Mouse (Mus musculus) thymus, postnatal 36 days (tissue): ENCODE data around the gene 2010111I01Rik.

Source experiments
- DNase-seq, 2 experiments: peaks; one replicate each; pipeline ENCODE4 v3.0.0; 2022; ENCODE audit warnings: mixed read lengths in 2 of 2

2010111I01Rik gene

GRCm38 (mm10) chr13:63031244-63031643 lies 66.6 kb downstream of the 2010111I01Rik start:
- DNase-seq, result no peak

DNA sequence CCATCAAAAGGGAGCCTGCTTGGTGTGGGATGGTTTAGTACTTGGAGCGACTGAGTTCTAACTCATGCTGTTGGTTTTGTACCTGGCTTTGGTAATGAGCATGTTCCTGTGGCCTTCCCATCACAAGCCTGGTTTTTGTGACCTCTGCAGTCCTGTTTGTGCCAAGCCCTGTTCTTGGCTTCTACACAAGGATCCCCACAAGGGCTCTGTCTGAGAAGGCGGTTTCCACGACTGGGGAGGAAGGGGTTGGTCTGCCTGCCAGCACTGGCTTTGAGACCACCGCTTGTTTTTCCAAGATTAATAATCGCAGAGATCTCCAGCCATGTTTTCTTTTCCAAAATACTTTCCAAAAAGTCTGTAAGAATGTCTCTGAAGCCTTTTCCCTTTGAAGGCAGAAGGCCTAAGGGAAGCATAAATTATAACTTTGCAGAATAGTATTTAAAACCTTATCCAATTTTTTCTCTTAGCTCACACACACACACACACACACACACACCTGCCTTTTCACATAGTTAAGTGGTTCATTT lies 67.7 kb downstream of the 2010111I01Rik start:
- DNase-seq, result no peak

DNA sequence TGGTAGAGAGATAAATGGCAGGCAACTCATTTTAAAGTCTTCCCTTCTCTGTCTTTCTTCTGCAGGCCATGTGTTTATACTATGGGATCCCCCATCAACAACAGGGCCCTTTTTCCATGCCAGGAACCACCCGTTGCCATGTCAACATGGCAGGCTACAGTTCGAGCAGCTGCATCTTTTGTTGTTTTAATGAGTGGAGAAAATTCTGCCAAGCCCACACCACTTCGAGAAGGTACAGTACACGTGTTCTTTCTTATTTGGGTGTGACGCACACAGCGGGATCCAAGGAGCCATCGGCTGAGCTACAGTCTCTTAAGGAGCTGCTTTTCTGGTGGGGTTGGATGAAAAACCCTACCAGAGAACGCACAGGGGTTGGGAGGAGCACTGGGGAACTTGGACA lies 68.3 kb downstream of the 2010111I01Rik start:
- DNase-seq, result no peak

- no peak for DNase-seq
These were observed 68.7 kb downstream of the 2010111I01Rik start for GRCm38 (mm10) chr13:63033364-63033763.

DNA sequence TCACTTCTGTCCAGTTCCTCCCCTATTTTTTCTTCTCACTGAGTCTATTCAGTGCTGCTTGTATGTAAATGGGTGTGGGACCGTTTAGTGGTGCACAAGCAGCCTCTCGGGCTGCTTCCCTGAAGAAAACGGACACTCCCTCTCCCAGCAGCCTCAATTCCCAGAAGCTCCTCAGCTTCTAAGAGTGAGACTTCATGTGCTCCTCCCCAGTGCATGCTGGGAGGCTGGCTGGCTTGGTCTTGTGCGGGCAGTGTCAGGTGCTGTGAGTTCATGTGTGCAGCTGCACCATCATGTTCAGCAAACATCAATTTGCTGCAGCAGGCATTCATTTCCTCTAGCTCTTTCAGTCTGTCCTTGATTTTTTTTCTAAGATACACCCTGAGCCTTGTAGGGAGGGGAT lies 70.0 kb downstream of the 2010111I01Rik start:
- DNase-seq, result peak; percentile 31 to 60

- no peak for DNase-seq
These were observed 73.2 kb downstream of the 2010111I01Rik start for GRCm38 (mm10) chr13:63037906-63038305.

- no peak for DNase-seq
These were observed 73.7 kb downstream of the 2010111I01Rik start for GRCm38 (mm10) chr13:63038415-63038814.

DNA sequence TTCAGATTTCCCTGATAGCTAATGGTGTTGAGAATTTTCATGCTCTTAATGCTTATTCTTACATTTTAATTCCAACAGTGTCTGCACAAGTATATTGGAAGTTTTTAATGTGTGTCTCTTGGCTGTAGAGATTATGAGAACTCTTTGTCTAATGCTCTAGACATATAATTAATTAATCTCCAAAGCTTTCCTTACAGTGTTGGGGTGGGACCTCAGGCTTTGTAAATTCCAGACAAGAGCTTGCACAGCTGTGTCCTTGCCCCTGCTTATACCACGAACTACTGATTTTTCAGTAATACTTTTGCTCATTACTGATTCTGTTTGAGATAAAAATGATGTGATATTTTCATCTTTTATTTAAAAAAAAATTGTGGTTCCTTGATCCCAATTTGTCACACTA lies 74.2 kb downstream of the 2010111I01Rik start:
- DNase-seq, result no peak

DNA sequence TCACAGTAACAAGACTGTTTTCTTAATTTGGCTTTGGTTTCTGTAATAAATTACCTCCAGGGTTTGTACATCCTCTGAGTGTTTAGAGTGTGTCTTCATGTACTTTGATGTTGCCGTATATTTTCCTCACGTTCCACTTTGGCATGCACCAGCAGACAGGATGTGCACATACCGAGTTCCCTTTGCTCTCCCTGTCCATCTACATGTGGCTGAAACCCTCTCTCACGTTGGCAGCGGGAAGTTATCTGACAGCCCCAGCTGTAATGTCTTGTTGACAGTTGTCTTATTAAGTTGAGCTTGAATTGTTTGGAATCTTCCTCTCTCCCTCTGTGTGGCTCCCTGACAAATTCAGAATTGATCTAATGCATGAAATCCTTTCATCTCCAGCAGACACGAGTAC lies 74.6 kb downstream of the 2010111I01Rik start:
- no peak for DNase-seq

- no peak for DNase-seq
These were observed 75.2 kb downstream of the 2010111I01Rik start for GRCm38 (mm10) chr13:63039848-63040247.

DNA sequence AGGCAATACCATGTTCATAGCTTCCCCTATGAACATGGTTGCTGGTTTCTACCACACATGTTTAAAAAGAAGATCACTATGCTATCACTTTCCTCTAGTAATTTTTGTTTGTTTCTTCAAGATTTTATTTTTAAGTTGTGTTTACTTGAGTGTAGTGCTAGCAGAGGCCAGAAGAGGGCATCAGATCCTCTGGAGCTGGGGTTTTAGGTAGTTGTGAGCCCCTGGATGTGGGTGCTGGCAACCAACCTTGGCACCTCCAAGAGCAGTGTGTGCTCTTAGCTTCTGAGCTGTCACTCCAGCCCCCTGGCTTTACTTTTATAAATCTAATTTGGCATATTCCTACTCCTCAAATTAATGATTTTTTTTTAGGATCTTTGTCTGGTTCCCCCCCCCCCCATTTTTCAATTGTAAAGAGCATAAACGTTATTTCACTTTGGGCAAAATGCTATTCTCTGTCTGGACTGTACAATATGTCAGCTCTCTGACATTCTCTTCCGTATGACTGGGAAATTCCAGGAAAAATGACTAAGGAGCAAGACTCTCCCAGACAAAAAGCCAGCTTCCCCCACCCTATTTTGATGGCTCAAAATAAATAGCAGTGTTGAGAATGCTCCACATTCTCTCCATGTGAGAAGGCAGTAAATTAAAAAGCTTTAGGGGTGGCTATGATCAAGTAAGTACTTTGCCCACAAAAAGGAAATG lies 81.0 kb downstream of the 2010111I01Rik start:
- no peak for DNase-seq

DNA sequence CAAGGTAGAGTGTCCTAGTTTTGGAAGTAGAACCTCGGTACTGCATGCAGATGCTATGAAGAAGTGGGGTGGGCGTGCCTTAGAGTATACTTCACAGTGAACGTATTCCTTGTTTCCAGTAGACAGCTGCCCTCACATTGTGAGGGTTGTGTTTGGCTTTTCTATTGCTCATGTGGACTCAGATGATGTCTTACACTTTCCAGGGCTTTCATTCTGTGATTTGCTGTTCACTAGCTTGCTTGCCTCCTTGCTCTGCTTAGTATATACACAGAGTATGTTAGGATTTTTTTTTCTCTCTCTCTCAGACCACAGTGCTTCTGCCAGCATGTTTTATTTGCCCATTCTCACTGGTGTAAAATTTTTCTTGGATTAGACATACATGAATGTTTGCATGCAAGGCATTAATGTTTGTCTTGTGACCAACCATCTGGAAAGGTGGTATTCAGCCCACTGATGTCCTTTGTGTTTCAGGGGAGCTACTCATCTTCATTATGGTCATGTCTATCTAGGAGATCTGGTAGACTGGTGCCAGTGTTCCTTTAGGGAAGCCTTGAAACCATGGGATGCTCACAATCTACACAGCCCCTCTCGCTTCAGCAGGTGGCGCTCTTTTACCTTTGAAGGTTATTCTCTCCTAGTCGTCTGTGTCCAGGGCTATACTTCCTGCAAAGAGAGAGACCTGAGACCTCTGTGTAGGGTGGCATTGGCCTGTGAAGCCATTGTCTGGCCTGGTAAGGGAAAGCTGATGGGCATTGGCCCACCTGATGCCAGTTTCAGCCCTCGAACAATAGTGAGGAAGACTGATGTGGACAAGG lies 81.7 kb downstream of the 2010111I01Rik start:
- DNase-seq, result peak; percentile 33 to 45

DNA sequence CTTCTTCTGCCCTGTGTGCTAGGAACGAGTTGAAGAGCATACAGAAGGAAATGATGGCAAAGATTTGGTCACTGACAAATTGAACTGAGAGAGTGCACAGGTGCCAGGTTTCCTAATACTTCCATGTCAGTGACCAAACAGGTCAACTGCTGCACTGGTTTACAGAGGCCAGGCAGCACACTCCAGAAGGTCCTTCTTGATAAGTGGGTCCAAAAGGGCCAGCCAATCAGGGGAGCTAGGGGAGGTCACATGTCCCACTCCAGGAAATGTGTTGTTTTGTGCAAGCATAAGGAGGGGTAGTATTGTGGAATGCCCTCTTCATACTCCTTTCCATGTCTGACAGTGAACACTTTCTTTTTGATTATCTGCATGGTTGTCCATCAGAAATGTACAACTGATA lies 99.0 kb downstream of the 2010111I01Rik start:
- DNase-seq, result no peak

DNA sequence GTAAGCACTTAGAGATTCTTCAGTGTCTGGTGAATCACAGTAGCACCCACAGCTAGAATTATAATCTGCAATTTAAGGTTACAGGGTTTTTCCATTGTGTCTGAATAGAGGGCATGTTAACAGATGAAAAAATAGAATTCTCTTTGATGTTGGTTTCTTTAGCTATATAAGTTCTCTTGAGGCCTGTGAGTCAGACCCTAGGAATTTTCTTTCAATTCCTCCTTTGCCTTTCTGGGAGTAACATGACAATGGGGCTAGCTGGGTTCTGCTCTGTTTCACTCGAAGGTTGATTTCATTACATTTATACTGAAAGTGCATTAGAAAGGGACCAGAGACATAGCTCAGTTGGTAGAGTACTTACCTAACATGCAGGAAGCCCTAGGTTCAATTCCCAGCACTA lies 101.9 kb downstream of the 2010111I01Rik start:
- DNase-seq, result no peak

GRCm38 (mm10) chr13:63068371-63069136 lies 103.9 kb downstream of the 2010111I01Rik start:
- no peak for DNase-seq

DNA sequence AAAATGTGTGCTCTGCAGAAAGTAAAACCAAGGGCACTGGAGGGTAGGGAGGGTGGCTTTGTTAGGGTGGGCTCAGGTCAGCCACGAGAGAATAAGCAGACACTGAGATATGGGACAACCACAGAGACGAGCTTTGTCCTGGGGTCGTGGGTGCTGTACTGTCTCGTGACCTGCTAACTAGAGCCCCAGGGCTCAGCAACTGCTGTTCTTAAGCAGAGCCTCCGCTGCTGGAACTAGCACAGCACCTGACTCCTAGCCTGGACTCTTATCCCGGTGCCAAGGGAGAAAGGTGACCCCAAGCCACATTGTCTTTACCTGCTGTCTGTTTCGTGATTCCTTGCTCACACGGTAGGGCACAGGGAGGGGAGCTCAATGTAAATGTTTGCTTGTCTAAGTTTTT lies 107.2 kb downstream of the 2010111I01Rik start:
- no peak for DNase-seq

DNA sequence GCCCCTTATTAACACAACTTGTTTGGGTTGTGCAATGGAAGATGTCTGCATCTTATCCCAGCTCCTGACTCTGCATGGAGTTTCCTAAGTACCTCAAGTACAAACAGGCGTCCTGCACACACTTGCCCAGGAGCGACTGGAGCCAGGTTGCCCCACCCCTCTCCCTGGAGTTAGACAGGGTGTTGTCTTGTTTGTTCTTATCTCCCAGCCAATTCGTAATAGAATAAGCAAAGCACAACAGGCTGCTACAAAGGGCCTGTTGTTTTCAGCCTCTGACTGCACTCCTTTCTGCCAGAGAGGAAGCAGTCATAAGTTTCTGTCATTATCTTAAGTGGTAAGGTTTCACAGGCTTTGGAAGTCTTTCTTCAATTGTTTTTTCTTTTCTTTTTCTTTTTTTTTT lies 107.7 kb downstream of the 2010111I01Rik start:
- no peak for DNase-seq

- no peak for DNase-seq
These were observed 109.4 kb downstream of the 2010111I01Rik start for GRCm38 (mm10) chr13:63073911-63074675.

- DNase-seq, result no peak
These were observed 109.9 kb downstream of the 2010111I01Rik start for GRCm38 (mm10) chr13:63074676-63074991.

DNA sequence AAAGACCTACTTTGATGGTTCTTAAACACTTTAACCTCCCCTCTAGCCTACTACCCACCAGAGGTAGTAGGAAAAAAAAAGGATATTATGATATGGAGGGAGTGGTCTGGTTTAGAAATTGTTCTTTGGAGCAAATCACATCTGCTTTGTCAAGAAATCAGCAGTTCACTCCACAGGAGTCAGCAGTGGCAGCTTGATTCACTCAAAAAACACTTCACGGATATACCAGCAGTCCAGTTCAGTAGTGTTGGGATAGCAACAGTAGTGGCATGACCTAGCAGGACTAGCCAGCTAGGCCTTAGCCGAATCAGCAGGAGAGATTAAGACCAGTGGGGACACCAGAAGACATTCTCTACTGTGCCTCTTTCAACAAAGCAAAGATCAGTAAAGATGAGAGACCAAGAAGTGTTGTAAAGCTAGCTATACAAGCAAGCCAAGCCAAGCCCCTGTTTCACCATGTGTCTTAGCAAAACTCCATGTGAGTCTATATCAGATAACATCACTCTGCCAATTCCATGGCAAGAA lies 110.7 kb downstream of the 2010111I01Rik start:
- DNase-seq, result no peak

- no peak for DNase-seq
These were observed 115.5 kb downstream of the 2010111I01Rik start for GRCm38 (mm10) chr13:63080191-63080590.

DNA sequence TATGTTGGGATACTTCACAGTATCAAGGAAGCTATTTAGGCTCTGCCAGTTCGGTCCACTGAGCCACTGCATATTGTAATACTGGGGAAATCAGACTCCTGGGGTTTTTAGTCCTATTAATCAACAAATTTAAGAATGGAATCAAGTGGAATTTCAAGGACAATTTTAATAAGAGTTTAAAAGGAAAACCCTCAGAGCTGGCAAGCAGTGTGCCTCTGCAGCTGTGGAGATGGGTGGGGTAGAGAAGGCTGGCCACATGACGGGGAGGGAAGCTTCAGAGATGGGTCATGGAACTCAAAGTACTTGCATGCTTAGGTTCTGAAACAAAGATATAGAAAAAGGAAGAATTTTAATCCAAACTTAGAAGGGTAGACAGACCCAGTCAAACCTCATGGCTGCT lies 116.1 kb downstream of the 2010111I01Rik start:
- DNase-seq, result no peak
